Mouse (Mus musculus) thymus, postnatal 25 days (tissue): ENCODE data around the gene Gm10912.
"Not testable (repeated sequence)": the region's sequence is repeated elsewhere in the genome, so short reads cannot be mapped to it uniquely, and the experiment has no call there.

ENCODE experiments used
- DNase-seq: peaks from one replicate; pipeline ENCODE4 v3.0.0; 2022

The Gm10912 gene

DNA sequence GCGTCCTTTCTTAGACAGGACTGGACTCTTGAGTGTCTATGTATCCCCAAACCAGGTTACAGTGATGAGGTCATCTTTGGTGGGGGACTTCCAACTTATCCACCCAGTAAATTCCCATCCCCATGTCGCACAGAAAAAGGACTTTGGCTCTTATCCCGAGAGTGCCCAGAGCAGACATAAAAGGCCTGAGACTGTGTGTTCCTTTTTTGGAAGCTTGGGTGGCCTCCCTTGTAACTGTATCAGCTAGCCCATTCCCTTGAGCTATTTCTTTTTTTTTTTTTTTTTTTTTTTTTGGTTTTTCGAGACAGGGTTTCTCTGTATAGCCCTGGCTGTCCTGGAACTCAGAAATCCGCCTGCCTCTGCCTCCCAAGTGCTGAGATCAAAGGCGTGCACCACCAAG, at the start of gene Gm10912:
TSS of gene Gm10912 (plus strand) at position 301 of the 400 bp plus-strand sequence.
- DNase-seq = not testable (repeated sequence)

- DNase-seq = no peak
Observed at GRCm38 (mm10) chr2:104023096-104023495, 42.5 kb upstream of the Gm10912 start.

GRCm38 (mm10) chr2:104024656-104025055, 41.0 kb upstream of the Gm10912 start:
- DNase-seq = no peak

DNA sequence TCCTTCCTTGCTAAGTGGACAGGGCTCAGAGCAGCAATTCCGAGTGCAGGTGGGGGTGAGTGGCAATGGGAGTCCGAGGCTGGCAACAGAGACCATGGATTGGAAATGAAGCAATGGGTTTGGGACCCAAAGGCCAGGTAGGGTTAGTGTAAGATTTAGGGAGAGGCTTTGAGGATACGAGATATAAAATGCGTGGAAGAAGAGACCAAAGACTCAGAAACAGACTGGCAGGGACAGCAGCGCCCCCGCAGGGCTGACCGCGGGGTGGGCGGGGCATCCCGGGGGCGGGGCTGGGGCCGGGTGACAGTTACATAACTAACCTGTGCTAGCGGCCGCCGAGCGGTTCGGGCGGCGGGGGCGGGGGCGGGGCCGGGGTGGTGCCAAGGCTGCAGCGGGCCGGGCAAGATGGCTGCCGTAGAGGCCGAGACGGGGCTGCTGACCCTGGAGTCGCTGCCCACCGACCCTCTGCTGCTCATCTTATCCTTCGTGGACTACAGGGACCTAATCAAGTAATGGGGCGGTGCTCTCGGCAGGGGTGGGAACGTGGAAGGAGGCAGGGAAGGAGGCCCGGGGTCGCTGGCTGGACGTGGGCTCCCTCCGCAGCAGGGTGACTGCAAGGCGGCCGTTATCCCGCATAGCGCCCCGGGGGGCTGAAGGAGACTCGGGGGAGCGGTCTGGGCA, 38.0 kb upstream of the Gm10912 start, which contains the start of gene Fbxo3:
TSS of gene Fbxo3 (plus strand) at position 264 of the 681 bp plus-strand sequence.
- DNase-seq = peak; percentile 92

DNA sequence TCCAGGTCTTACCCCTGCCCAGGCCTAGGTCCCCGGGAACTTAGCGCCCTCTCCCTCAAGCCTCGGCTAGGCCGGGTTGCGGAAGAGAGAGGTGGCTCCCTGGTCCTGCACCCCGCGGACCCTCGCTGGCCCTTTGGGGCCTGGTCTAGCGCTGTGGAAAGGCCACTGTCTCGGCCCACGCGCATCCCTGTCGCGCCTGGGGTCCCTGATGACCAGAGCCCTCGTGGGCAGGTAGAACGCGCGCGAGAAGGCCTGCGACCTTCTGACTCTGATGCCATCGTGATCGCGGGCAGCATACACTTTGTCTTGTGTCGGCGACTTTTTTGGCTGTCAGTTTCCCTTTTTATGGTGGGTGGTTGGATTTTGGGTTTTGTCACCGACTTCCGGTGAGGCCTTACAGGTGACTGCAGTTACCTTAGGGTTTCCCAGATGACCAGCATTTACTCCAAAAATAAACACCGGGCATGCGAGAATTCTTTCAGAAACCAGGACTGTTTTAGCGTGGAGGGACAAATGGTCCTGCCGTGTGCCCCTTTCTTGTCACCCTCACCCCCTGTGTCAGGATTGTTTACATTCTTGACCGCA, 37.4 kb upstream of the Gm10912 start, which contains the start of gene 4931422A03Rik:
TSS of gene 4931422A03Rik (minus strand) at position 223 of the 585 bp plus-strand sequence.
- DNase-seq = no peak

DNA sequence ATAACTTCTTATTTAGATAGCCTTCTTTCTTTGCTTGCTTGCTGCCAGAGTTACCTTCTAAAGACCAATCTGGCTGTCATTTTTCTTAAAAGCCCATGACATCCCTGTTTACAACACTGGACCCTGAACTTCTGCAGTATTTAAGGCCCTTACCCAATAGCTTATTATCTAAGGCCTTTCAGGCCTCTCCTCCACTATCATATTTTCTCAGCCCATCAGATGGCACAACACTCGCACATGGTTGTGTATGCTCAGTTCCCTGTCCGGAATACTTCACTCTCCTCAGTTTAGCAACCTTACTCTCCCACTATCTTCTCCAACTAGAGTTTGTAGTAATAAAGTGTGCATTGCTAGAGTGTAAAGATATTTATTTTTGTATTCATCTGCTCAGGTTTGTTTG, 36.6 kb upstream of the Gm10912 start:
- DNase-seq = no peak

DNA sequence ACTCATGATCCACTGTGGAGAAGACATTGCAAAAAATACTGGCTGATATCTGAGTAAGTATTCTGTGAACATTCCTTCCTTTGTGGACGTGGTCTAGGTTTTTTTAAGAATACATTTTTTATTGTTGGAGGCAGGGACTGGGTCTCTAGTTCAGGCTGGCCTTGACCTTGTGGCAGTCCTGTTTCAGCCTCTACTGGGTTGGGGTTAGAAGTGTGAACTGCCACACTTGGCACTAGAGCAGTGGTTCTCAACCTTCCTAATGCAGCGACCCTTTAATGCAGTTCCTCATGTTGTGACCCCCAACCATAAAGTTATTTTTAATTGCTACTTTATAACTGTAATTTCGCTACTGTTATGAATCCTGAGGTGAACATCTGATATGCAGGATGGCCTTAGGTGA, 35.2 kb upstream of the Gm10912 start:
- DNase-seq = no peak

DNA sequence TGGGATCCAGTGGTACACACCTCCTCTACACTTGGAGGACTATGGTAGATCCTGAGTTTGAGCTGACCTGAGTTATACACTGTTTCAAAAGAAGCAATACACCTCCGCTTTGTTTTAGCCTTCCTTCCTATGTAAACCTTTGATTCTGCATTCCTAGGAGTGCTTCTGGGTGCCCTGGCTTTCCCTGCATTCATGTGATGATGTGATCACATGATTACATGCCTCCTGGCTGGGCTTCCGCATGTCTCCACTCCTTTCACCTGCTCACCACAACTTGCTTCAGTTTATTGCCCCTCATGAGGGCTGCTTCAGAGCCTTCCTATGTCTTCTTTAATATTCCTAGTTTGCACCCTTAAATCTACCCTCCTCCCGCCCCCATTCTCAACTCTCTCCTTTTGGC, 33.6 kb upstream of the Gm10912 start:
- no peak for DNase-seq

- DNase-seq = peak; percentile 41
Observed at GRCm38 (mm10) chr2:104034832-104035472, 30.7 kb upstream of the Gm10912 start.

DNA sequence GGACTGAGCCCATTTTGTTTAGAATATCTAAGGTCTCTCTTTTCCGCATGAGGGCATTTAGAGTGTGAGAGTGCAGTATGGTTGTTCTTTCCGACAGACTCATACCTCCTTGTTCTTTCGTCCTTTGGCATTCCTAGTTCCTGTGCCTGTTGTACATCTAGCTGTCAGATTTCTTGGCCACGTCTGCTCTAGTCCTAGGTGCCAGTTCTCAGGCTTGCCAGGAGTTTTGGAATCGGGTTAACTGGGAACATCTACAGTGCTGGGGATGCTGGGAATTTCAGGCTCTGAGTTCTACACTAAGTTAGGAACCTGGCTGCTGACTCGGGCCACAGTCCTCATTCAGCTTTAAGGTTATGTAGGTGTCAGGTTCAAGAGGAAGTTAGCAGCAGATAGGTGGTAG, 30.0 kb upstream of the Gm10912 start:
- DNase-seq = no peak

- no peak for DNase-seq
Observed at GRCm38 (mm10) chr2:104036316-104036715, 29.3 kb upstream of the Gm10912 start.

GRCm38 (mm10) chr2:104038236-104038635, 27.4 kb upstream of the Gm10912 start:
- no peak for DNase-seq

GRCm38 (mm10) chr2:104041632-104042031, 24.0 kb upstream of the Gm10912 start:
- DNase-seq = no peak

DNA sequence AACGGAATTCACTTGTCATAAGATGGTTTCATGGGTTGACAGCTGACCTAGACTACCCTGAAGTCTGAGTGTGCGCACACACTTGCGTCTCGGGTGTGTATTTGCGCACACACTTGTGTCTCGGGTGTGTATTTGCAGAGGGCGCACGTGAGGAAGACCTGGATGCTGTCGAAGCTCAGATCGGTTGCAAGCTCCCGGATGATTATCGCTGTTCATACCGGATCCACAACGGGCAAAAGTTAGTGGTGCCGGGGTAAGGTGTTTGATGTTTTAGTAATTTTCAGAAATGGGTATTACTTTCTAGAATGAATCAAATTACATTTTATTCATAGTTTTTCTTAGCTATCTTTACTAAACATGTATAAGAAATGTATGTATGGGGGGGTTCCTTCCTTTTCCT, 22.9 kb upstream of the Gm10912 start:
- DNase-seq = no peak

GRCm38 (mm10) chr2:104043624-104044478, 21.8 kb upstream of the Gm10912 start:
- DNase-seq = no peak

GRCm38 (mm10) chr2:104044479-104045080, 21.0 kb upstream of the Gm10912 start:
- no peak for DNase-seq

- DNase-seq = no peak
Observed at GRCm38 (mm10) chr2:104058381-104058780, 7.2 kb upstream of the Gm10912 start.

GRCm38 (mm10) chr2:104058954-104059353, 6.7 kb upstream of the Gm10912 start:
- no peak for DNase-seq

DNA sequence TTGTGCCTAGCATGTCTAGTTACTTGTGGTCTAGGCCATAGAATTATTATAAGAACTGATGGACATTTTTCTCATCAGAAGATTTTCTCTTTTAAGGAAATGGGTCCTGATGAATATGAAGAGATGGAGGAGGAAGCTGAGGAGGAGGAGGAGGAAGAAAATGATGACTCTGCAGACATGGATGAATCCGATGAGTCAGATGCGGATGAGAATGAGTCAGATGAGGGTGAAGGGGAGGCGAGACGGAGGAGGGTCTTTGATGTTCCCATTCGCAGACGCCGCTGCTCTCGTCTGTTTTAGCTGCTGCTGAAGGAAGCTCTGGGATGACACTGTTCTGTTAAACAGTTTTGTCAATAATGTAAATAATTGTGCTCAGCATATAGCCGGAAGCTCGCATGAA, 5.8 kb upstream of the Gm10912 start:
- no peak for DNase-seq

DNA sequence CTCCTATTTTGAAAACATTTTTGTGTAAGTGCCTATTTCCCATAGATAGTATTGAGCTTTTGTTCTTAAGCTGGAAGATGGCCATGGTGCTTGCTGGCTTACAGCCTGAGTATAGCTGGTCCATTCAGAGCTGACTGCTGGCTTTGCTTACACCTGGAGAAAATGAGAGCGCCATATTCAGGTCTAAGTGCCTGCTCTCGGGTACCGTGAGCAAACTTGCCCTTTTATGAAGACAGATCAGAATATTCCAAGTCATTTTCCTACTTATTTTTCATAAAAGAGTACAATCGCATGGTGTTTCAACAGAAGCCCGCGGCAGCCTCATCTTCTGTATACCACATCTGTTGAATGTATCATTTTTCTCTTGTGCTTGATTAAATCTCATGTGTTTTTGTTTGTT, 4.6 kb upstream of the Gm10912 start:
- no peak for DNase-seq

DNA sequence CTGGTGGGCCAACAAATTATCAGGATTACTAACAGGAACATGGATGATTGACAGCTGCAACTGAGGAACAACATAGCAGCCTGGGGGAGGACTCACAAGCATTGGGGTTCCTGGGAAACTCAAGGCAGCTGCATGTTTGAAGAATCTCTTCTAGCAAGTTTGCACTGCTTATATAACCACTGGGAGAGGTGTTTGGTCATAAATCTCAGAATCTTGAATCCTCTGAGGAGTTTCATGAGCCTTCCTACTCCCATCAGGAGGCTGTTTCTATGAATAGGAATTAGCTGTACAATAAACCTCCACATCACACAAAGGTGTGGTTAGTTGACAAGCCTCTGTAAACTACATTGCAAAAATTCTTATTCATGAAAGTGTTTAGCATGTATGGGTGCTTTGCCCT, 3.0 kb upstream of the Gm10912 start:
- DNase-seq = no peak

DNA sequence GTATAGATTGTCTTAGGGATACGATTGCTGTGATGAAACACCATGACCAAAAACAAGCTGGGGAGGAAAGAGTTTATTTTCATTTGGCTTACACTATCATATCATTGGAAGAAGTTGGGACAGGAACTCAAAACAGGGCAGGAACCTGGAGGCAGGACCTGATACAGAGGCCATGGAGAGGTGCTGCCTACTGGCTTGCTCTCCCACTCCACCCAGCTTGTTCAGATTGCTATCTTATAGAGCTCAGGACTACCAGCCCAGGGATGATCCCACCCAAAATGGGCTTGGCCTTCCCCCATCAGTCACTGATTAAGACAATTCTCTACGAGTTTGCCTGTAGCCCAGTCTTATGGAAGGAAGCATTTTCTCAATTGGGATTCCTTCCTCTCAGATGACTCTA, 1.5 kb upstream of the Gm10912 start:
- DNase-seq = no peak

GRCm38 (mm10) chr2:104068450-104068849, 2.8 kb downstream of the Gm10912 start, which contains the start of gene Gm10799:
Gene Gm10799, minus strand, starts transcription at chr2:104068550.
- not testable (repeated sequence) for DNase-seq
